Mouse (Mus musculus) layer of hippocampus, adult 18-20 months (tissue): ENCODE measurements around the gene Gab2. TPM values are rescaled to one million over a fixed set of nuclear protein-coding genes. Genes with fewer than 3 reads are reported as not detected.
"Not testable (repeated sequence)": the region's sequence is repeated elsewhere in the genome, so short reads cannot be mapped to it uniquely, and the experiment has no call there.

Experiments used
- DNase-seq, 2 experiments: peaks; one replicate each; pipeline ENCODE4 v3.0.0; 2022; ENCODE audit warnings: low spot score in 2 of 2
- total RNA-seq, 2 experiments: library from RNA; stranded (reverse); gene quantifications; 2 replicates each; pipeline ENCODE4 v1.2.3; 2021

Gene Gab2
- total RNA-seq, 2 experiments from 2014 or later = 12.5 to 13.5 TPM

DNA sequence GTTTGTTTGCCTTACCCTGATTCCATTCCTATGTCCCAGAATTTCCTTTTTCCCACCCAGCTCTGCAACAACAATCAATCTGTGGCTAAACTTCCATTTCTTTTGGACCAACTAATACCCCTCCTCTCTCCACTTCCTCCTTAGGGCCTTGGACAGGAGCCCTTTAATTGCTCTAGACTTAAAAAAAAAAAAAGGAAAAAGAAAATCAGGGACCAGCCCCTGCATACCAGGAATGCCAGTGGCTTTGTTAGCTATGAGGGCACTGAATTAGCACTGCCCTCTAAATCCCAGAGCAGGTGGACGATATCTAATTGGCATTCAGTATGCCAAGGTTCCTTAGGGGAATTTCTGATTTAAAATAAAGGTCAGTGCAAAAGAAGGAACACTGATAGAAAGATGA is 47.6 kb downstream of the Gab2 start:
- DNase-seq = no peak

GRCm38 (mm10) chr7:97136453-97136852 is 55.1 kb downstream of the Gab2 start:
- no peak for DNase-seq

GRCm38 (mm10) chr7:97151082-97151813 is 69.9 kb downstream of the Gab2 start:
- no peak for DNase-seq

GRCm38 (mm10) chr7:97154756-97155487 is 73.5 kb downstream of the Gab2 start:
- DNase-seq = no peak

GRCm38 (mm10) chr7:97164261-97164660 is 82.9 kb downstream of the Gab2 start:
- no peak for DNase-seq

DNA sequence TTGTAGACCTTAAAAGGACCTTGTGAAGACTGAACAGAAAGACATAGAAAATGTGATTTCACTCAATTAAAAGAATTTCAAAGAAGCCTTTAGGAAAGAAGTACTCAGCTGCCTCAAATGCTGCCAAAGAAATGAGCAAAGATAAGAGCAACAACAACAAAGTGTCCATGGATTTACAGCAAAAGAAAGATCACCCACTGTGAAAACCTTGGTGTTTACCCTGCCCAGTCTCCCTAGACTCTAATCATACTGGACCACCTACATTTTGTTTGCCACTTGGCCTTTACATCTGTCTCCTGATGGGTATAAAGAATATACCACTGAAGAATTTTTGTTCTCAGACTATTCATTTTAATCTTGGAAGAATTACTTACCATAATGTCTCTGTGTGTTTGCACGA is 89.7 kb downstream of the Gab2 start:
- DNase-seq = no peak

DNA sequence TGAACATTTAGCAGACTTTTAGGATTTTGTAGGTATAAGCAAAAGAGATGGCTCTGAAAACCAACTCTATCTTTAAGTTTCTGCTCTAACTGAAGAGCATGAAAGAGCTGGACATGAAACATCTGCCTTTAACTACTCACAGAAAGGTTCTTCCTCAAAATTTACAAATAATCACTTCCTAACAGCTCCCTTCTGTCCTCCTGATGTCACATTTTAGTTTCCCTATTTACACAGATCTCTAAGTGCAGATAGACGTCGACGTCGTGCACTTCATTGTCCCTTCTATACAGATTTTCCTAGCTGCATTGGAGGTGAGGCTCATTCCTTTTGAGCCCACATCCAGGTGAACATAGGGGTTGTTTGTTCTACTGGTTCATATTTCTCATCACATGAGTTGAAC is 90.3 kb downstream of the Gab2 start:
- no peak for DNase-seq

GRCm38 (mm10) chr7:97172126-97172525 is 90.7 kb downstream of the Gab2 start:
- DNase-seq = no peak

- DNase-seq = no peak
Measured at GRCm38 (mm10) chr7:97181931-97182330, 100.5 kb downstream of the Gab2 start.

GRCm38 (mm10) chr7:97183426-97183825 is 102.0 kb downstream of the Gab2 start:
- DNase-seq = peak in 1 of 2 experiments; percentile 9

DNA sequence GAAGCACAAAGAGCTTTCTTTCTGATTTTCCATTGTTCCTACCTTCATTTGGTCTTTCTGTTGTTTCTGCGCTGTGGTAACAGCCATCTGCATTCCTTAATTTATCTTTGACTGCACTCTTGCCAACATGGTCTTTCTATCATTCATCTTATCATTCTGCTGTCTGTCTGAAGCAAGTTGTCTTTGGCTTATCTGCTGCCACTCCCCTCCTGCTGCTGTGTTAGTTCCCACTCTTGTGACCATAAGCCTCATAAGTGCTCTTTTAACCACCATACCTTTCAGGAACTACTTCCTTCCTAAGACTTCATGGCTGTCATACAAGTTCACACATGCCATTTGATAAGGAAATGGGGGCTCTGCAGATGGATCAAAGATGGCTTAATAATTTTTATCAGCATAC is 102.6 kb downstream of the Gab2 start:
- no peak for DNase-seq

GRCm38 (mm10) chr7:97187387-97188081 is 106.1 kb downstream of the Gab2 start:
- no peak for DNase-seq

DNA sequence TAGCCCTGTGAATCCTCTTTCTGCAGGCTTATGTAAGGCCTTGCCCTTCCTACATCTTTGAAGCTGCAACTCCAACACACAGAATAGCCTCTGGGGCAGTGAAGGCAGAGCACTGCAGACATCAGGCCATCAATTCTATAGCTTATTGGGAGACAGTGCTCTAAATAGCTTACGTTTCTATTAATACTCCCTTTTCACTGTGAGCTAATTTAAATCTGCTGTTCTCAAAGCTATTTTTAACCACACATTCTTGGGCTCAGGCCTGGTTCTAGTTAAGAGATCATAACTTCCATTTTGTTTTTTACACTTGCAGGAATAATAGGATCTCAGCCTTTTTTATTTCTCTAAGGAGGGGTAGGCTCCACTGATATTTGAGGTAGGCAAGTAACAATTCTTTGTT is 107.7 kb downstream of the Gab2 start:
- DNase-seq = no peak

DNA sequence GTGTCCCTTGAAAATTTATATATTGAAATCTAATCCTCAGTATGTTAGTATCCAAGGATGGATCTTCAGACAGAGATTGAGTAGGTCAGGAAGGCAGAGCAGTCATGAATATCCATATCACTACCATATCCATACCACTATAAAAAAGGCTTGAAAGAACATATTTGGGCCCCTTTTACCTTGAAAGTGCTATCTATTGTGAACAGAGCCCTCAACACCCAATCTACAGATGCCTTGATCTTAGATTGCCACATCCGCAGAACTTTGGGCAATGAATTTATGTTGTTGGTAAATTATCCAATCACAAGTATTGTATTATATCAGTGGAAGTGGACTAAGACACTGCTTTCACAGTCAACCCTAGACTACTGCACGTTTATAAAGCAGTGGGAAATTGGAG is 122.5 kb downstream of the Gab2 start:
- DNase-seq = no peak

- DNase-seq = no peak
Measured at GRCm38 (mm10) chr7:97208811-97209549, 127.6 kb downstream of the Gab2 start.

DNA sequence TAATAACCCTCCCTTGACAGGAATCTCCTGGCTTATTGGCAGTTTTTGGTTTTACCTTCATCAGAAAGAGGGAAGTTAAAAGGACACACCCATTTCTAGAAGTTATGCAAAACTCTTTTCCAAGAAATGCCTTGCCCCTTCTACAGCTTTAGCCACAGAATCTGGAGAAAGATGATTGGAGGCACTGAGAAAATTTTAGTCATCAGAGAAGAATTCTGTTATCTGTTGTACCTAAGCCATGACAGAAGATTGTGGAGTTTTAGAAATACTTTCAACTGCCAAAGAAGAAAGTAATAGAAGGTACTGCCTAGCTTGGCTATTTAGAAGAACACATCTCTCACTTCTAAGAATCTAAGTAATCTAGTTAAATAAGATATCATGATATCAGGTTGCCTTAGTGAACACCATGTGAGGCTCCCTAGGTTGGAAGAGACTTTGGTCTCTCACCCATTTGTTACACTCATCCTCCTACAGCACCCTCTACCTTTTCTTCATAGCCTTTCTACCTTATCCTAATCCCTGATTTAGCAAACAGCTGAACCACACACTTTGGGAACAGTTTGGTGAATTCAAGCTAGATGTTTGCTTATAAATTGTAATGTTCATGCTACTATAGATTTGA is 128.8 kb downstream of the Gab2 start:
- no peak for DNase-seq

- DNase-seq = no peak
Measured at GRCm38 (mm10) chr7:97211117-97211516, 129.7 kb downstream of the Gab2 start.

DNA sequence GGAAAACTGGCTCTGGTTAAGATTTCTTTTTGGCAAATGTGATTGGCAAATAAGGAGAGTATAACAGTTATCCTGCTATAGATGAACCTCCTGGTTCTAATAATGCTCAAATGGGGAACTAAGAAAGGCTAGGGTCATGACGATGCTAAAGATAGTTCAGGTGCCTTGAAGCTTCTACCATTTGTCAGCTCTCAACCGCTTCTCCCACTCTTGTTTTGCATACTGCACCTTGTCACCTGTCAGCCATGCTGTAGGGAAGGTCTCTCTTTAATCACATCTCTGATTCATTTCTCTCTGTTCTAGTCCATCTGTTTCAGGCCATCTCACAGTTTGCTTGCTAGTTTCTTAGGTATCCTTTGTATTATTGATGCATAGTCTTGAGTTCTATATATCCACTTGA is 142.4 kb downstream of the Gab2 start:
- no peak for DNase-seq

DNA sequence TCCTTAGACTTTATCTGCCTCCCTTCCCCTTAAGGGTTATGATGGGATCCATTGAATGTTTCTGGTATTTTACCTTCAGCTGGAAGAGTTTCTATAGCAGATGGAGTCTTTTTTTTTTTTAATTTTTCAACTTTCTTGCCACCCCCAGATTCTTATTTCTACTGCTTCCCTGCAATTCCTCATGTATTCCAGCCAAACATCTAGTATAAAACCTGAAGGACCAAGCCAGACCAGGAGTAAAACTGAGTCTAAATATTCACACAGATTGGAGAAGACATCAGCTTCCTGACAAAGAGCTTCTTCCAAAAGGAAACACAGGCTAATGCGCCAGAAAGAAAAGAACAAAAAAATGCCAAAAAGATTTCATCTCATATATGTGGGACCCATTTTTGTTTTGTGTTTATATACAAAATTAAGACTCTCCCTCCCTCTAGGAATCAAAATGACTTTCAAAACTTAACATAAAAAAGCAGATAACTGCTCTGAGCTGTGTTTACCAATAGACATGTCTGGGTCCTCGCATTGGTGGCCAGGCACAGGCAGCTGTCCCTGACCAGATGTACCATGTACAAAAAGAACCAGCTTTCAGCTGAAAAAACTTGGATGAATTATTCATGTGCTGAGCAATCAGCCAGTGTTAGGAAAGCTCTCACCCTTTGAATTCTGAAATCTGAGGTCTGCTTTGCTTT is 164.0 kb downstream of the Gab2 start:
- peak; percentile 35 to 64 for DNase-seq

DNA sequence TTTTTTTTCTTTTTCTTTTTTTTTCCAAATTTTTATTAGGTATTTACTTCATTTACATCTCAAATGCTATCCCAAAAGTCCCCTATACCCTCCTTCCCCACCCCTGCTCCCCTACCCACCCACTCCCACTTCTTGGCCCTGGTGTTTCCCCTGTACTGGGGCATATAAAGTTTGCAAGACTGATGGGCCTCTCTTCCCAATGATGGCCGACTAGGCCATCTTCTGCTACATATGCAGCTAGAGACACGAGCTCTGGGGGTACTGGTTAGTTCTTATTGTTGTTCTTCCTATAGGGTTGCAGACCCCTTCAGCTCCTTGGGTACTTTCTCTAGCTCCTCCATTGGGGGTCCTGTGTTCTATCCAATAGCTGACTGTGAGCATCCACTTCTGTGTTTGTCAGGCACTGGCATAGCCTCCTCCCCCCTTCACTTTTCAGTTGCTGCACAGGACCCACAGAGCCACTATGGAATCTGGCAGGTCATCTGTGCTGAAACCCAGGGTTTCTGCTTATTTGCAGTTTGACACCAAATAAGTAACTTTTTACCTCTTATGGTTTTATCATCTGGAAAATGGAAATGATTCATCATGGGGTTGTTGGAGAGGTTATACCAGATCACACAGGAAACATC is 164.7 kb downstream of the Gab2 start:
- DNase-seq = not testable (repeated sequence)
